Mouse (Mus musculus) embryonic facial prominence, embryonic 11.5 days (tissue): Measurements from ENCODE around the gene Klf5. TPM values are rescaled to one million over a fixed set of nuclear protein-coding genes. Genes with fewer than 3 reads are reported as not detected.

Source experiments
- ATAC-seq: fragments of 200-750 bp; cut with Nextera tagmentation; replicated peaks from 2 replicates; pipeline ENCODE4 v1.8.0; 2017; ENCODE audit warnings: low read depth; ENCODE audit not compliant: insufficient number of reproducible peaks, low FRiP score, low TSS enrichment
- DNase-seq: peaks from one replicate; pipeline ENCODE4 v3.0.0-alpha.2; 2015; ENCODE audit warnings: low spot score
- H3K27ac ChIP-seq: fragments of 300-500 bp; sonication (generic); replicated peaks from 2 replicates; pipeline ENCODE4 v1.5.1; 2014; ENCODE audit warnings: mild to moderate bottlenecking, low read depth, low read length, control low read depth
- H3K27me3 ChIP-seq: fragments of 300-500 bp; sonication (generic); 2 replicates; pipeline ENCODE4 v1.6.1; 2014; ENCODE audit warnings: mild to moderate bottlenecking, low read length, moderate library complexity, mixed read lengths; ENCODE audit not compliant: control insufficient read depth, insufficient read depth
- H3K36me3 ChIP-seq: fragments of 300-500 bp; sonication (generic); replicated peaks from 2 replicates; pipeline ENCODE4 v1.6.1; 2014; ENCODE audit warnings: low read depth, mild to moderate bottlenecking, low read length, moderate library complexity, mixed read lengths; ENCODE audit not compliant: control insufficient read depth, insufficient read depth
- H3K4me1 ChIP-seq: fragments of 300-500 bp; sonication (generic); 2 replicates; pipeline ENCODE4 v1.6.1; 2014; ENCODE audit warnings: low read length, mixed read lengths; ENCODE audit not compliant: control insufficient read depth, insufficient read depth
- H3K4me2 ChIP-seq: fragments of 300-500 bp; sonication (generic); 2 replicates; pipeline ENCODE4 v1.6.1; 2014; ENCODE audit warnings: low read depth, mild to moderate bottlenecking, control low read depth, low read length, moderate library complexity
- H3K4me3 ChIP-seq: fragments of 300-500 bp; sonication (generic); 2 replicates; pipeline ENCODE4 v1.5.1; 2014; ENCODE audit warnings: low read depth, low read length, control low read depth
- H3K9ac ChIP-seq: fragments of 300-500 bp; sonication (generic); replicated peaks from 2 replicates; pipeline ENCODE4 v1.6.1; 2014; ENCODE audit warnings: mild to moderate bottlenecking, control low read depth, low read length
- H3K9me3 ChIP-seq: fragments of 300-500 bp; sonication (generic); replicated peaks from 2 replicates; pipeline ENCODE4 v1.6.1; 2016; ENCODE audit warnings: mild to moderate bottlenecking, low read length, inconsistent platforms, mixed read lengths; ENCODE audit not compliant: control insufficient read depth
- WGBS: fragments of 180-500 bp; shearing (Covaris S2); extraction: QIAGEN DNeasy Blood & Tissue Kit; methylation state at CpG from one replicate; pipeline ENCODE4 v1.1.7; 2014; 5-methylcytosine and 5-hydroxymethylcytosine counted together
- polyA plus RNA-seq: library from polyadenylated mRNA; unstranded; fragments of >200 nt; fragmentation: Nextera tagmentation; extraction: Ambion mirVana; gene quantifications from 2 replicates; pipeline ENCODE4 v1.2.1, GENCODE M21; 2014

Klf5 gene
- polyA plus RNA-seq, 1 experiment from 2014 or later, result 4.8 TPM

DNA sequence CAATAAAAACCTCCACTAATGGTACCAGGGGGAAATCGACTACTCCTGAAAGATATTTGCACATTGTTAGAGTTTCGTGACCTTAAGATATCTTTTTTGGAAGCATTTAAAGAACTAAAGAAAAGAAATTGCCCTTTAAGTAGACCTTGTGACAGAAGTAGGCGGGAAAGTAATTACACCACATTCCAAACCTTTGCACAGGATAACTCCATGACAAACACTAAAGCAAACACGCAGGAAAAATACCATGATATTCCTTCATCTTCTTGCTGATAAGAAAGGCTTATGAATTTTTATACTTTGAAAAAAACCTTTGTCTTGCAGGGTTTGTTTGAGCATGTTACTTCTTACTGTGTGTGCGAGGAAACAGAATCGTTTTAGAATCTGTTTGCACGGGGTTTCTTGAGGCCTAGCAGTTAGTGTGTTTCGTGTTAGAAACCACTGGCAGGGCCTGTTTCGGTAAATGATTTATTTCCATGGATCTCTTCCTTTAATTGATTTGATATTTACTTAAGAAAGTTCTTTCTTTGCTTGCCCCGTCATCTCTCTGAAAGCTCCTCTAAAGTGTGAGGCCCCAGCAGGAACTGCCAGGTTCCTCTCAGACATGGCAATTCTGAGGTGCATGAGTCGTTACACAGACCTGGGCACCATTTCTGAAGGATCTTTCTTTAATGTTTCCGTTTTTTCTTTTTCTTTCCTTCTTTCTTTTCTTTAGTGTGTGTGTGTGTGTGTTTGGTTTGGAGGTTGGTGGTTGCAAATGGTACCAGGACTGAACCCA, 65.7 kb downstream of the Klf5 start:
- Histone ChIP-seq H3K27ac (no peak overlapping the region), H3K27me3 (no peaks in the 10 kb centered on the region), H3K9me3 (no peaks in the 10 kb centered on the region), H3K36me3 (no peaks in the 10 kb centered on the region), H3K4me2 (no peak overlapping the region), H3K9ac (no peak overlapping the region), H3K4me3 (no peak overlapping the region), H3K4me1 (no peaks in the 10 kb centered on the region)
- ATAC-seq (no peak), DNase-seq (no peak)
- WGBS, result 72% methylated on average over 12 of the region's 12 CpGs

Other genes starting within 250 kb of the Klf5 start
- 26.8 and 28.1 TPM in 2 replicates for gene Pibf1, start 199.3 kb upstream of the Klf5 start, polyA plus RNA-seq
- gene Dis3, start 198.9 kb upstream of the Klf5 start, polyA plus RNA-seq, result 54.1 and 56.4 TPM in 2 replicates